Mouse (Mus musculus) CD8-positive naive resting alpha-beta T cell, adult 2 months (primary cell): ENCODE results near the gene Gm20517.
"Not testable (repeated sequence)": the region's sequence is repeated elsewhere in the genome, so short reads cannot be mapped to it uniquely, and the experiment has no call there.

Source experiments
- DNase-seq, 2 experiments: peaks; one replicate each; pipeline ENCODE4 v3.0.0; 2022; ENCODE audit warnings: low read depth in 2 of 2, low spot score in 2 of 2

Gene Gm20517

GRCm38 (mm10) chr17:47596162-47596838 is 15.1 kb upstream of the Gm20517 start:
- no peak for DNase-seq

- no peak for DNase-seq
These were observed 14.6 kb upstream of the Gm20517 start for GRCm38 (mm10) chr17:47596839-47597164.

GRCm38 (mm10) chr17:47597261-47597660 is 14.1 kb upstream of the Gm20517 start:
- DNase-seq, result no peak

- DNase-seq, result peak; percentile 64 to 71
These were observed 13.4 kb upstream of the Gm20517 start for GRCm38 (mm10) chr17:47597838-47598579.

- DNase-seq, result not testable (repeated sequence)
These were observed 12.6 kb upstream of the Gm20517 start for GRCm38 (mm10) chr17:47598580-47599304.

- no peak for DNase-seq
These were observed 11.7 kb upstream of the Gm20517 start for GRCm38 (mm10) chr17:47599511-47600297.

GRCm38 (mm10) chr17:47600601-47601388 is 10.6 kb upstream of the Gm20517 start:
- DNase-seq, result peak; percentile 50 to 63

GRCm38 (mm10) chr17:47601389-47601755 is 10.0 kb upstream of the Gm20517 start:
- DNase-seq, result no peak

GRCm38 (mm10) chr17:47602289-47602688 is 9.1 kb upstream of the Gm20517 start:
- DNase-seq, result no peak

GRCm38 (mm10) chr17:47606220-47606619 is 5.2 kb upstream of the Gm20517 start:
- DNase-seq, result no peak

- DNase-seq, result no peak
These were observed 2.2 kb upstream of the Gm20517 start for GRCm38 (mm10) chr17:47609182-47609581.

- DNase-seq, result no peak
These were observed 233 bp downstream of the Gm20517 start for GRCm38 (mm10) chr17:47611661-47611982.

GRCm38 (mm10) chr17:47614018-47614417 is 2.6 kb downstream of the Gm20517 start:
- peak in 1 of 2 experiments; percentile 65 for DNase-seq

GRCm38 (mm10) chr17:47616119-47616518 is 4.7 kb downstream of the Gm20517 start:
- no peak for DNase-seq

- DNase-seq, result no peak
These were observed 5.3 kb downstream of the Gm20517 start for GRCm38 (mm10) chr17:47616652-47617051.

GRCm38 (mm10) chr17:47617605-47618307 is 6.4 kb downstream of the Gm20517 start:
- no peak for DNase-seq

GRCm38 (mm10) chr17:47618556-47619311 is 7.3 kb downstream of the Gm20517 start:
- no peak for DNase-seq

- no peak for DNase-seq
These were observed 11.6 kb downstream of the Gm20517 start for GRCm38 (mm10) chr17:47622912-47623554.

GRCm38 (mm10) chr17:47624572-47624971 is 13.2 kb downstream of the Gm20517 start:
- DNase-seq, result not testable (repeated sequence)
